Mouse (Mus musculus): Measurements from ENCODE around the gene Lsm12. TPM values are rescaled to one million over a fixed set of nuclear protein-coding genes. Genes with fewer than 3 reads are reported as not detected.

The Lsm12 gene
- polyA plus RNA-seq (2012) = 97.8 and 116 TPM in 2 replicates

GRCm38 (mm10) chr11:102184646-102185495 is at the start of gene Lsm12:
Gene Lsm12 (minus strand): TSS chr11:102185296.

GRCm38 (mm10) chr11:102230006-102230741 is 45.1 kb upstream of the Lsm12 start, which contains the start of gene Hdac5:
Gene Hdac5 (minus strand): TSS chr11:102230166.

GRCm38 (mm10) chr11:102189461-102190436 is 4.7 kb upstream of the Lsm12 start, which contains the start of gene G6pc3:
Gene G6pc3 (plus strand): TSS chr11:102189620.

GRCm38 (mm10) chr11:102156039-102156785 is 28.9 kb downstream of the Lsm12 start, which contains the start of gene Tmem101:
Gene Tmem101 (minus strand): TSS chr11:102156404.

GRCm38 (mm10) chr11:102145471-102146001 is 39.6 kb downstream of the Lsm12 start, which contains the start of gene Nags:
Gene Nags (plus strand): TSS chr11:102145513.

Other genes starting within 250 kb of the Lsm12 start
- gene Sost, start 218.3 kb downstream of the Lsm12 start, polyA plus RNA-seq (2012) = 0.04 and 0.06 TPM in 2 replicates
- gene Cfap97d1, start 201.0 kb downstream of the Lsm12 start, polyA plus RNA-seq (2012) = not detected in 2 replicates
- gene Dusp3, start 198.3 kb downstream of the Lsm12 start, polyA plus RNA-seq (2012) = 9.9 and 11.0 TPM in 2 replicates
- gene Mpp3, start 156.8 kb downstream of the Lsm12 start, polyA plus RNA-seq (2012) = 0.08 TPM in 1 of 2 replicates, not detected in the other
- 1.2 and 1.8 TPM in 2 replicates for gene Cd300lg, start 143.8 kb downstream of the Lsm12 start, polyA plus RNA-seq (2012)
- 2.4 TPM in 2 replicates for gene Mpp2, start 96.8 kb downstream of the Lsm12 start, polyA plus RNA-seq (2012)
- not detected in 2 replicates for gene Ppy, start 84.0 kb downstream of the Lsm12 start, polyA plus RNA-seq (2012)
- not detected in 2 replicates for gene Pyy, start 77.5 kb downstream of the Lsm12 start, polyA plus RNA-seq (2012)
- gene Nags, start 39.8 kb downstream of the Lsm12 start, polyA plus RNA-seq (2012) = 1.1 and 1.3 TPM in 2 replicates
- 7.9 and 11.8 TPM in 2 replicates for gene Tmem101, start 28.9 kb downstream of the Lsm12 start, polyA plus RNA-seq (2012)
- 57.4 and 70.2 TPM in 2 replicates for gene G6pc3, start 4.3 kb upstream of the Lsm12 start, polyA plus RNA-seq (2012)
- gene Hdac5, start 44.9 kb upstream of the Lsm12 start, polyA plus RNA-seq (2012) = 158 and 159 TPM in 2 replicates
- 8.4 and 10.1 TPM in 2 replicates for gene BC030867, start 63.6 kb upstream of the Lsm12 start, polyA plus RNA-seq (2012)
- gene Asb16, start 83.4 kb upstream of the Lsm12 start, polyA plus RNA-seq (2012) = 0.81 and 1.0 TPM in 2 replicates
- gene Tmub2, start 99.6 kb upstream of the Lsm12 start, polyA plus RNA-seq (2012) = 36.1 and 37.7 TPM in 2 replicates
- gene Atxn7l3, start 111.3 kb upstream of the Lsm12 start, polyA plus RNA-seq (2012) = 94.8 and 103 TPM in 2 replicates
- 161 and 212 TPM in 2 replicates for gene Ubtf, start 134.4 kb upstream of the Lsm12 start, polyA plus RNA-seq (2012)
- gene Slc4a1, start 180.9 kb upstream of the Lsm12 start, polyA plus RNA-seq (2012) = 2.7 and 4.3 TPM in 2 replicates
- gene Rundc3a, start 208.1 kb upstream of the Lsm12 start, polyA plus RNA-seq (2012) = 1.8 and 3.5 TPM in 2 replicates
- gene Slc25a39, start 222.7 kb upstream of the Lsm12 start, polyA plus RNA-seq (2012) = 222 and 234 TPM in 2 replicates
- 72.3 and 103 TPM in 2 replicates for gene Grn, start 245.0 kb upstream of the Lsm12 start, polyA plus RNA-seq (2012)